Comparison of ENCODE assay signal across 22 mouse cellular contexts in genomic region chr7:145019137-145019536, GRCm38 (mm10).
DNase-seq lines count a peak whose midpoint lies in the region; ATAC-seq lines count a peak whose summit lies in the region.
"Had no signal": no experiment of that assay in that cellular context is flagged by ENCODE, and none has a peak within 500 bp of the region (broad histone marks: within the 10 kb centered on the region; RNA-seq: fewer than 3 reads in every experiment).

No protein-coding gene starts in this region.

- no peak overlapping the region for H3K9ac ChIP-seq in forebrain, embryonic 14.5 days (ENCODE audit: low read length)
- no peak overlapping the region for H3K9ac ChIP-seq in forebrain, embryonic 13.5 days
- no peak overlapping the region for H3K9ac ChIP-seq in midbrain, embryonic 11.5 days (ENCODE audit: low read length)
- H3K9ac ChIP-seq in midbrain, embryonic 16.5 days (ENCODE audit: low read depth, low read length), result no peak overlapping the region
- H3K9ac ChIP-seq: heart, embryonic 13.5 days; limb, embryonic 12.5 days; liver, embryonic 12.5 days had no signal

- H3K27ac ChIP-seq in forebrain, embryonic 14.5 days (ENCODE audit: low read depth, low read length), result no peak overlapping the region
- H3K27ac ChIP-seq in forebrain, embryonic 13.5 days, result no peak overlapping the region
- no peak overlapping the region for H3K27ac ChIP-seq in midbrain, embryonic 11.5 days (ENCODE audit: low read depth, low read length)
- no peak overlapping the region for H3K27ac ChIP-seq in midbrain, embryonic 16.5 days (ENCODE audit: low read length)
- H3K27ac ChIP-seq: heart, embryonic 13.5 days; kidney, postnatal 0 days; limb, embryonic 12.5 days; liver, embryonic 12.5 days had no signal

- 82% methylated on average over 2 of the region's 2 CpGs for WGBS in forebrain, embryonic 14.5 days
- 79% methylated on average over 2 of the region's 2 CpGs for WGBS in forebrain, embryonic 13.5 days
- 71% methylated on average over 2 of the region's 2 CpGs for WGBS in midbrain, embryonic 11.5 days
- 81% methylated on average over 2 of the region's 2 CpGs for WGBS in midbrain, embryonic 16.5 days

- 0 out of 2 replicates have a peak, but pooled peaks cover 2% of the 10 kb centered on the region for H3K4me1 ChIP-seq in forebrain, embryonic 14.5 days (ENCODE audit: control insufficient read depth, insufficient read depth, low read length)
- H3K4me1 ChIP-seq in forebrain, embryonic 13.5 days, result peaks cover 8% of the 10 kb centered on the region; the same call in 1 of the 2 replicates
- peaks cover 11% of the 10 kb centered on the region for H3K4me1 ChIP-seq in midbrain, embryonic 11.5 days (ENCODE audit: control insufficient read depth, insufficient read depth, low read length)
- peaks cover 7% of the 10 kb centered on the region; the same call in 1 of the 2 replicates for H3K4me1 ChIP-seq in midbrain, embryonic 16.5 days (ENCODE audit: control insufficient read depth, insufficient read depth, low read length)
- H3K4me1 ChIP-seq: heart, embryonic 13.5 days; liver, embryonic 12.5 days had no signal

- peak; percentile 6 for DNase-seq in forebrain, embryonic 14.5 days (ENCODE audit: low spot score)
- DNase-seq in midbrain, embryonic 11.5 days (ENCODE audit: low spot score, missing footprints), result peak; percentile 54
- DNase-seq in layer of hippocampus, postnatal 25 days (ENCODE audit: extremely low spot score in 1 of 2, low spot score in 1 of 2), result peak; percentile 15 to 16
- DNase-seq in thymus, postnatal 10 days (ENCODE audit: low spot score in 2 of 2), result no peak
- no peak for DNase-seq in gastrocnemius, adult 8-10 months (ENCODE audit: low spot score in 2 of 2)
- DNase-seq: adrenal gland, postnatal 10 days; cerebellum, adult 9-11 months; heart, adult 11 months; kidney, adult 11 months; lung, adult 2 months; thymus, adult 2 months had no signal

- no peak for ATAC-seq in forebrain, embryonic 14.5 days
- ATAC-seq in forebrain, embryonic 13.5 days, result no peak
- ATAC-seq in midbrain, embryonic 11.5 days (ENCODE audit: low FRiP score), result no peak
- no peak for ATAC-seq in midbrain, embryonic 16.5 days
- no peak for ATAC-seq in erythroid progenitor cell, adult 5-6 weeks (replicated peaks; ENCODE audit: low FRiP score, poor library complexity, severe bottlenecking)
- ATAC-seq: activated CD4-positive, CD25-positive, alpha-beta regulatory T cell, adult 4 months; CD4-positive, CD25-positive, alpha-beta regulatory T cell, adult 4 months; forebrain, embryonic 16.5 days; liver, embryonic 12.5 days had no signal

- H3K36me3 ChIP-seq in forebrain, embryonic 14.5 days (ENCODE audit: control insufficient read depth, insufficient read depth, low read length), result no peaks in the 10 kb centered on the region
- no peaks in the 10 kb centered on the region for H3K36me3 ChIP-seq in forebrain, embryonic 13.5 days (ENCODE audit: poor library complexity, severe bottlenecking)
- no peaks in the 10 kb centered on the region for H3K36me3 ChIP-seq in midbrain, embryonic 11.5 days (ENCODE audit: control insufficient read depth, insufficient read depth, low read length)
- H3K36me3 ChIP-seq in midbrain, embryonic 16.5 days (ENCODE audit: control insufficient read depth, insufficient read depth, low read length), result no peaks in the 10 kb centered on the region
- H3K36me3 ChIP-seq: heart, embryonic 13.5 days; limb, embryonic 12.5 days; liver, embryonic 12.5 days had no signal

- H3K4me3 ChIP-seq in forebrain, embryonic 14.5 days (ENCODE audit: low read depth, low read length), result no peak overlapping the region
- no peak overlapping the region for H3K4me3 ChIP-seq in forebrain, embryonic 13.5 days
- H3K4me3 ChIP-seq in midbrain, embryonic 11.5 days (ENCODE audit: low read depth, low read length), result no peak overlapping the region
- H3K4me3 ChIP-seq in midbrain, embryonic 16.5 days (ENCODE audit: low read depth, low read length), result no peak overlapping the region
- H3K4me3 ChIP-seq: heart, embryonic 13.5 days; limb, embryonic 12.5 days; liver, embryonic 12.5 days; megakaryocyte, embryonic 14.5 days had no signal

- no peaks in the 10 kb centered on the region for H3K9me3 ChIP-seq in forebrain, embryonic 14.5 days (replicated peaks; ENCODE audit: control insufficient read depth, low read length)
- no peaks in the 10 kb centered on the region for H3K9me3 ChIP-seq in forebrain, embryonic 13.5 days (replicated peaks)
- no peaks in the 10 kb centered on the region for H3K9me3 ChIP-seq in midbrain, embryonic 11.5 days (ENCODE audit: control insufficient read depth, low read length)
- H3K9me3 ChIP-seq in midbrain, embryonic 16.5 days (replicated peaks; ENCODE audit: control insufficient read depth, low read length, poor library complexity, severe bottlenecking), result no peaks in the 10 kb centered on the region
- H3K9me3 ChIP-seq: heart, embryonic 13.5 days; limb, embryonic 12.5 days; liver, embryonic 12.5 days had no signal

- H3K27me3 ChIP-seq in forebrain, embryonic 14.5 days (replicated peaks; ENCODE audit: control insufficient read depth, insufficient read depth, low read length), result no peaks in the 10 kb centered on the region
- H3K27me3 ChIP-seq in forebrain, embryonic 13.5 days, result no peaks in the 10 kb centered on the region
- H3K27me3 ChIP-seq in midbrain, embryonic 11.5 days (ENCODE audit: control insufficient read depth, insufficient read depth, low read length), result no peaks in the 10 kb centered on the region
- H3K27me3 ChIP-seq in midbrain, embryonic 16.5 days (ENCODE audit: control insufficient read depth, insufficient read depth, low read depth, low read length), result no peaks in the 10 kb centered on the region
- H3K27me3 ChIP-seq: limb, embryonic 12.5 days; liver, embryonic 12.5 days had no signal

- H3K4me2 ChIP-seq in forebrain, embryonic 14.5 days (ENCODE audit: low read length), result no peak overlapping the region
- H3K4me2 ChIP-seq in forebrain, embryonic 13.5 days, result no peak overlapping the region
- H3K4me2 ChIP-seq in midbrain, embryonic 11.5 days, result no peak overlapping the region
- no peak overlapping the region for H3K4me2 ChIP-seq in midbrain, embryonic 16.5 days (ENCODE audit: low read length)
- H3K4me2 ChIP-seq: heart, embryonic 13.5 days; limb, embryonic 12.5 days; liver, embryonic 12.5 days had no signal

Comparison
In these comparisons a context has a peak if more than half of its experiments do, and no peak if none do; other contexts are left out.
1. DNase-seq: peak in forebrain, embryonic 14.5 days (single experiment), midbrain, embryonic 11.5 days (single experiment) and layer of hippocampus, postnatal 25 days (2 of 2); none in thymus, postnatal 10 days (0 of 2) and gastrocnemius, adult 8-10 months (0 of 2).